Mouse (Mus musculus) bone marrow macrophage, adult 2 months (primary cell): ENCODE results near the gene Atg5.
"Not testable (repeated sequence)": the region's sequence is repeated elsewhere in the genome, so short reads cannot be mapped to it uniquely, and the experiment has no call there.

Source experiments
- CTCF ChIP-seq: IDR thresholded peaks from 2 replicates; pipeline ENCODE4 v1.5.1; 2012; ENCODE audit warnings: low read depth, mild to moderate bottlenecking, low read length, moderate library complexity
- POLR2A ChIP-seq: IDR thresholded peaks from 2 replicates; pipeline ENCODE4 v1.6.1; 2012; ENCODE audit warnings: mild to moderate bottlenecking, low read depth, low read length, borderline replicate concordance

- not testable (repeated sequence) for TF ChIP-seq CTCF, POLR2A
Observed at GRCm38 (mm10) chr10:44235298-44235697, 32.9 kb upstream of the Atg5 start.
